Mouse (Mus musculus) thymus, adult 2 months (tissue): ENCODE measurements around the gene Mxd4.

Experiments
- CTCF ChIP-seq: fragments of 200-500 bp; IDR thresholded peaks from 2 replicates; pipeline ENCODE4 v1.5.1; 2012; ENCODE audit warnings: mild to moderate bottlenecking, control low read depth, low read length, moderate library complexity, borderline replicate concordance; ENCODE audit not compliant: control insufficient read depth, poor library complexity, insufficient read depth; ENCODE audit errors: extremely low read depth
- POLR2A ChIP-seq: fragments of 200-500 bp; IDR thresholded peaks from 2 replicates; pipeline ENCODE4 v1.6.1; 2012; ENCODE audit warnings: mild to moderate bottlenecking, low read length, control low read depth, moderate library complexity; ENCODE audit not compliant: control insufficient read depth, poor library complexity, insufficient read depth; ENCODE audit errors: extremely low read depth

GRCm38 (mm10) chr5:34230599-34231485 is 43.3 kb upstream of the Mxd4 start:
- TF ChIP-seq POLR2A (no peak), CTCF (0 out of 2 replicates have a peak, but pooled peaks have one; percentile 12)
